Mouse (Mus musculus) limb, embryonic 13.5 days (tissue): ENCODE measurements at regions not wholly inside any gene's neighbourhood (a gene's known extent, or its start where the extent isn't known, plus 50 kb on each side); places are given as distances from the start of the nearest gene placed in this dataset.

Experiments used
- ATAC-seq: fragments of 200-750 bp; cut with Nextera tagmentation; 2 replicates; pipeline ENCODE4 v1.8.0; 2017; ENCODE audit warnings: low read depth, moderate number of reproducible peaks, moderate TSS enrichment; ENCODE audit not compliant: low FRiP score
- H3K27ac ChIP-seq: fragments of 300-500 bp; sonication (generic); 2 replicates; pipeline ENCODE4 v1.5.1; 2015; ENCODE audit warnings: inconsistent platforms, mild to moderate bottlenecking, moderate library complexity
- H3K27me3 ChIP-seq: fragments of 300-500 bp; sonication (generic); 2 replicates; pipeline ENCODE4 v1.6.1; 2015; ENCODE audit warnings: mild to moderate bottlenecking, inconsistent platforms
- H3K36me3 ChIP-seq: fragments of 300-500 bp; sonication (generic); 2 replicates; pipeline ENCODE4 v1.6.1; 2015; ENCODE audit warnings: inconsistent platforms, mild to moderate bottlenecking, moderate library complexity
- H3K4me1 ChIP-seq: fragments of 300-500 bp; sonication (generic); 2 replicates; pipeline ENCODE4 v1.6.1; 2015; ENCODE audit warnings: inconsistent platforms
- H3K4me2 ChIP-seq: fragments of 300-500 bp; sonication (generic); replicated peaks from 2 replicates; pipeline ENCODE4 v1.6.1; 2015; ENCODE audit warnings: inconsistent platforms, mild to moderate bottlenecking, moderate library complexity
- H3K4me3 ChIP-seq: fragments of 300-500 bp; sonication (generic); 2 replicates; pipeline ENCODE4 v1.5.1; 2015; ENCODE audit warnings: moderate library complexity, mild to moderate bottlenecking, inconsistent platforms
- H3K9ac ChIP-seq: fragments of 300-500 bp; sonication (generic); 2 replicates; pipeline ENCODE4 v1.6.1; 2015; ENCODE audit warnings: mild to moderate bottlenecking, inconsistent platforms
- H3K9me3 ChIP-seq: fragments of 300-500 bp; sonication (generic); 2 replicates; pipeline ENCODE4 v1.6.1; 2016; ENCODE audit warnings: inconsistent platforms
- WGBS: fragments of 180-500 bp; shearing (Covaris S2); methylation state at CpG from one replicate; pipeline ENCODE4 v1.1.7; 2015; 5-methylcytosine and 5-hydroxymethylcytosine counted together

GRCm38 (mm10) chr1:169374686-169375085 lies 156.6 kb downstream of the Nuf2 start:
- no peak for ATAC-seq
- H3K9me3 ChIP-seq = no peaks in the 10 kb centered on the region
- H3K4me2 ChIP-seq = no peak overlapping the region
- no peaks in the 10 kb centered on the region for H3K36me3 ChIP-seq
- no peak overlapping the region for H3K9ac ChIP-seq
- no peaks in the 10 kb centered on the region for H3K27me3 ChIP-seq
- WGBS = 67% methylated on average over 1 of the region's 1 CpGs
- H3K27ac ChIP-seq = no peak overlapping the region
- no peaks in the 10 kb centered on the region for H3K4me1 ChIP-seq
- H3K4me3 ChIP-seq = no peak overlapping the region

GRCm38 (mm10) chr1:169368758-169369157 lies 162.5 kb downstream of the Nuf2 start:
- no peaks in the 10 kb centered on the region for H3K9me3 ChIP-seq
- peaks cover 10% of the 10 kb centered on the region for H3K4me1 ChIP-seq
- no peak overlapping the region for H3K27ac ChIP-seq
- H3K36me3 ChIP-seq = no peaks in the 10 kb centered on the region
- 31% methylated on average over 3 of the region's 3 CpGs for WGBS
- no peak overlapping the region for H3K4me2 ChIP-seq
- no peak for ATAC-seq
- no peaks in the 10 kb centered on the region for H3K27me3 ChIP-seq
- H3K4me3 ChIP-seq = no peak overlapping the region
- H3K9ac ChIP-seq = no peak overlapping the region

GRCm38 (mm10) chr1:169367772-169368501 lies 163.3 kb downstream of the Nuf2 start:
- Histone ChIP-seq H3K27ac (no peak overlapping the region), H3K4me3 (no peak overlapping the region), H3K9ac (no peak overlapping the region), H3K4me2 (no peak overlapping the region), H3K27me3 (no peaks in the 10 kb centered on the region), H3K9me3 (no peaks in the 10 kb centered on the region), H3K36me3 (no peaks in the 10 kb centered on the region), H3K4me1 (peaks cover 10% of the 10 kb centered on the region)
- 32% methylated on average over 10 of the region's 10 CpGs for WGBS
- ATAC-seq = no peak

- H3K9me3 ChIP-seq = no peaks in the 10 kb centered on the region
- peaks cover 10% of the 10 kb centered on the region for H3K4me1 ChIP-seq
- no peaks in the 10 kb centered on the region for H3K27me3 ChIP-seq
- no peak overlapping the region for H3K4me2 ChIP-seq
- H3K4me3 ChIP-seq = no peak overlapping the region
- no peaks in the 10 kb centered on the region for H3K36me3 ChIP-seq
- H3K9ac ChIP-seq = no peak overlapping the region
- H3K27ac ChIP-seq = no peak overlapping the region
- ATAC-seq = no peak
- WGBS = 7% methylated on average over 4 of the region's 4 CpGs
These were observed 163.9 kb downstream of the Nuf2 start for GRCm38 (mm10) chr1:169367316-169367715.

GRCm38 (mm10) chr1:169362564-169362963 lies 168.7 kb downstream of the Nuf2 start:
- Histone ChIP-seq H3K36me3 (no peaks in the 10 kb centered on the region), H3K27me3 (0 out of 2 replicates have a peak, but pooled peaks cover 3% of the 10 kb centered on the region), H3K4me1 (peaks cover 9% of the 10 kb centered on the region; the same call in 1 of the 2 replicates), H3K4me2 (no peak overlapping the region), H3K27ac (no peak overlapping the region), H3K4me3 (no peak overlapping the region), H3K9me3 (no peaks in the 10 kb centered on the region), H3K9ac (no peak overlapping the region)
- no peak for ATAC-seq
- WGBS = 62% methylated on average over 4 of the region's 4 CpGs

- Histone ChIP-seq H3K27ac (no peak overlapping the region), H3K4me2 (no peak overlapping the region), H3K9me3 (no peaks in the 10 kb centered on the region), H3K36me3 (no peaks in the 10 kb centered on the region), H3K27me3 (peaks cover 20% of the 10 kb centered on the region), H3K9ac (no peak overlapping the region), H3K4me1 (0 out of 2 replicates have a peak, but pooled peaks cover 6% of the 10 kb centered on the region), H3K4me3 (no peak overlapping the region)
- 68% methylated on average over 6 of the region's 6 CpGs for WGBS
- no peak for ATAC-seq
These were observed 173.5 kb downstream of the Nuf2 start for GRCm38 (mm10) chr1:169357652-169358241.

- no peaks in the 10 kb centered on the region for H3K36me3 ChIP-seq
- 56% methylated on average over 5 of the region's 5 CpGs for WGBS
- H3K9ac ChIP-seq = no peak overlapping the region
- H3K4me2 ChIP-seq = no peak overlapping the region
- H3K9me3 ChIP-seq = no peaks in the 10 kb centered on the region
- H3K27me3 ChIP-seq = peaks cover 31% of the 10 kb centered on the region
- H3K4me3 ChIP-seq = no peak overlapping the region
- H3K27ac ChIP-seq = no peak overlapping the region
- ATAC-seq = no peak
- 0 out of 2 replicates have a peak, but pooled peaks cover 6% of the 10 kb centered on the region for H3K4me1 ChIP-seq
These were observed 177.2 kb downstream of the Nuf2 start for GRCm38 (mm10) chr1:169354021-169354420.

GRCm38 (mm10) chr1:169347692-169348091 lies 183.6 kb downstream of the Nuf2 start:
- 49% methylated on average over 2 of the region's 2 CpGs for WGBS
- H3K4me1 ChIP-seq = peaks cover 6% of the 10 kb centered on the region
- no peak overlapping the region for H3K27ac ChIP-seq
- no peaks in the 10 kb centered on the region for H3K9me3 ChIP-seq
- no peak overlapping the region for H3K9ac ChIP-seq
- no peaks in the 10 kb centered on the region for H3K36me3 ChIP-seq
- no peak overlapping the region for H3K4me2 ChIP-seq
- H3K4me3 ChIP-seq = no peak overlapping the region
- peaks cover 39% of the 10 kb centered on the region for H3K27me3 ChIP-seq
- ATAC-seq = 0 out of 2 replicates have a peak, but pooled peaks have one; percentile 44

- Histone ChIP-seq H3K4me3 (no peak overlapping the region), H3K27ac (no peak overlapping the region), H3K36me3 (no peaks in the 10 kb centered on the region), H3K4me1 (peaks cover 6% of the 10 kb centered on the region), H3K27me3 (peaks cover 41% of the 10 kb centered on the region), H3K9ac (no peak overlapping the region), H3K9me3 (no peaks in the 10 kb centered on the region), H3K4me2 (no peak overlapping the region)
- ATAC-seq = no peak
- 89% methylated on average over 1 of the region's 1 CpGs for WGBS
These were observed 184.4 kb downstream of the Nuf2 start for GRCm38 (mm10) chr1:169346876-169347275.

- Histone ChIP-seq H3K27me3 (peaks cover 4% of the 10 kb centered on the region; the same call in 1 of the 2 replicates), H3K9ac (no peak overlapping the region), H3K4me3 (no peak overlapping the region), H3K9me3 (no peaks in the 10 kb centered on the region), H3K36me3 (no peaks in the 10 kb centered on the region), H3K4me2 (no peak overlapping the region), H3K27ac (no peak overlapping the region), H3K4me1 (peaks cover 6% of the 10 kb centered on the region)
- WGBS = 67% methylated on average over 1 of the region's 1 CpGs
- ATAC-seq = no peak
These were observed 190.1 kb downstream of the Nuf2 start for GRCm38 (mm10) chr1:169341131-169341530.

GRCm38 (mm10) chr1:169338461-169338860 lies 192.8 kb downstream of the Nuf2 start:
- no peak overlapping the region for H3K27ac ChIP-seq
- no peaks in the 10 kb centered on the region for H3K4me1 ChIP-seq
- 56% methylated on average over 4 of the region's 4 CpGs for WGBS
- H3K27me3 ChIP-seq = peaks cover 3% of the 10 kb centered on the region; the same call in 1 of the 2 replicates
- no peak for ATAC-seq
- H3K4me3 ChIP-seq = no peak overlapping the region
- H3K9ac ChIP-seq = no peak overlapping the region
- no peaks in the 10 kb centered on the region for H3K36me3 ChIP-seq
- H3K4me2 ChIP-seq = no peak overlapping the region
- H3K9me3 ChIP-seq = no peaks in the 10 kb centered on the region

- H3K27me3 ChIP-seq = no peaks in the 10 kb centered on the region
- ATAC-seq = no peak
- no peaks in the 10 kb centered on the region for H3K4me1 ChIP-seq
- no peak overlapping the region for H3K9ac ChIP-seq
- no peak overlapping the region for H3K27ac ChIP-seq
- H3K9me3 ChIP-seq = no peaks in the 10 kb centered on the region
- no peak overlapping the region for H3K4me2 ChIP-seq
- WGBS = 86% methylated on average over 5 of the region's 5 CpGs
- H3K4me3 ChIP-seq = no peak overlapping the region
- H3K36me3 ChIP-seq = no peaks in the 10 kb centered on the region
These were observed 199.1 kb downstream of the Nuf2 start for GRCm38 (mm10) chr1:169332165-169332564.
